Mouse (Mus musculus) NIH3T3 (cell line): Measurements from ENCODE around the gene Agap2.

Experiments
- DNase-seq: peaks from one replicate; pipeline ENCODE4 v3.0.0-alpha.2; 2012; ENCODE audit warnings: low read depth

The Agap2 gene

DNA sequence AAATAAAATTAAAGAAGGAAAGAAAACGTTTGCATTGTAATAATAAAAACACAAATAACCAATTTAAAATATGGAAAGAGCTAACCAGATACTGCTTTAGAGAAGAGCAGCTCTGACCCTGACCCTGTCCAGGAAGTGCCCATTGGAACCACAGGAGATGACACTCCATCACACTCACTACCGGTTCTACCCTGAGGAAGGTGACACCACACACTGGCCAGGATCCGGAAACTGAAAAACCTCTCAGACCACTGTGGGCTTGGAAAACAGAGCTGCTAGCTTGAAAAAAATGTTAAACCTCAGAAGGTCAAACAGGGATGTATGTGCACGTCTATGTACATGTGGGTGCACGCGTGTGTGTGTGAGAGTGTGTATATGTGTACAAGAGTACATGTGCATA is 26.1 kb downstream of the Agap2 start:
- no peak for DNase-seq

DNA sequence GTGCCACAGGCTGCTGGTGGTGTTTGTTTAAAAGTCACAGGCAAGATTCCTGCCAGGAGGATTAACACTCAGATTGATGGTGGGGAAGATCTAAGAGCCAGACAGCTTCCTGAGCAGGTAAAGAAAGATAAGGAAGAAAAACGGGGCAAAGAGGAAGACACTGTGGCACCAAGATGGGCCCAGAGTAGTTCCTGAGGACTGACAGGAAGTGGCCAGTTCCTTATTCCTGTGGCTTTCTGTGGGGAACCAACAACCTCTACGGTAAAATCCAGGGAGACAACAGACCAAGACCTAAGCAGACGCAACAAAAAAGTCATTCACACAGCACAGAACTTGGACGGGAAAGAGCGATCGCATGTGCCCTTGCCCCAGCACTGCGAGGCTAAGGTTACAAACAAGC is 28.5 kb downstream of the Agap2 start:
- no peak for DNase-seq

DNA sequence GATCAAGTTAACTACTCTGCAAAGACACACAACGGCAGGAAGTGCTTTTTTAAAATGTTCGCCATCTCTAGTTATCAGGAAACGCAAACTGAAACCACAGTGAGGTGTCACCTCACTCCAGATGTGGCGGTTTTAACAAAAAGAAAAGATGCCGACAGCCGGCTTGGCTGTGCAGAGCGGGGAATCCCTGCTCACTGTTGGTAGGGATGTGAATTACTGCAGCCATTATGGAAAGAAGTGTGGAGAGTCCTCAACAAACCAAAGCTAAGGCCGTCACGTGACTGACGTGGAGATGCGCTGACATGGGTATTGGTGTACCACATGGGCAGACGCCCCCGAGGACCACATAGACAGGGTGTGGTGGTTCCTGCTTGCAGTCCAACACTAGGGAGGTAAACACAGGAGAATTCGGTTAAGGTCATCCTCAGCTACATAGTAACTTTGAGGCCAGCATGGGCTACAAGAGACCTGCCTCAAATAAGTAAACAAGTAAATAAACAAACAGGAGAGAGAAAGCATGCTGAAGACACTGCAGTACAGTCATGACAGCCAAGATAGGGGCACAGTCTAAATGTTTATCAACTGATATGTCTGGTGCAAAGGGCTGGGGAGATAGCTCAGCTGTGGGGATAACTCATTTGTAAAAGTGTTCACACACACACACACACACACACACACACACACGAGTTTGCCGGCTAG is 32.6 kb downstream of the Agap2 start:
- no peak for DNase-seq

DNA sequence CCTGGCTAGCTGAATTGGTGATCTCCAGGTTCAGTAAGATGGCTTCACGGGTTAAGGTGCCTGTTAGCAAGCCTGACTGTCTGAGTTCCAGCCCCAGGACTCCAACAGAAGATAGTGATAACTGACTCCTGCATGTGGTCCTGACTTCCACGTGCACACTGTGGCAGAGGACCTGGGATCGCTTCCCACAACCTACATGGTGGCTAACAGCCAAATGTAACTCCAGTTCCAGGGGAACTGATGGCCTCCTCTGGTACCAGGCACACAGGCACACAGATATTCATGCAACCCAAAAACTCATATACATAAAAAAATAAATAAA is 33.1 kb downstream of the Agap2 start:
- DNase-seq, result no peak

DNA sequence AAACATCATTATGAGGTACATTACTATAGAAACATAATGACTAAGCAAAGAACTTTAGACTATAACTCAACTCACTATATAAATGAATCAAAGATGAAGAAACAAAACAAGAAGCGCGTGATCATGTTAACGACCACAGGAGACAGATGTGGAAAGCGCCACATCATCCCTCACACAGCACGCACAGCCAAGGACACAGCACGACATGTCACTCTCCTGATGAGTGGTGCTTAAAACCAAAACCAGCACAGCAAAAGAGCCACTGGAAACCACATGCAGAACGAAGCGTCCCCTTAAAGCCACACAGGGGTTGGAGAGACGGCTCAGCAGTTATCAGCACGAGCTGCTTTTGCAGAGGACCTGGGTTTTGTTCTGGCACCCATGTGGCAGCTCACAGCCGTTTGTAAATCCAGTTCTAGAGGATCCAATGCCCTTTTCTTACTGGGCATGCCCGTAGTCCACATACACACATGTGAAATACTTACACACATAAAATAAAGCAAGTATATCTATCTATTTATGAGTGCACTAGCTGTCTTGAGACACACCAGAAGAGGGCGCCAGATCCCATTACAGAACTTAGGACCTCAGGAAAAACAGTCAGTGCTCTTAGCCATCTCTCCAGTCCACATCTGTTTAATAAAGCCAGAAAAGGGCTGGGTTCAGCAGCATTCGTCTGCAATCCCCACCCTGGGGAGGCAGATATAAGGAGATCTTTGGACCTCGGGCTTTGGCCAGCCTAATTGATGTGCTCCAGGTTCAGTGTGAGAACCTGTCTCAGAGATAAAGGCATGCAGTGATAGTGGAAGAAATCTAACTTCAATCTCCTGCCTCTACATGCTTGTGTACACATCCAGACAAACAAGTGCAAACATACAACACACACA is 36.2 kb downstream of the Agap2 start:
- DNase-seq, result peak; percentile 41

DNA sequence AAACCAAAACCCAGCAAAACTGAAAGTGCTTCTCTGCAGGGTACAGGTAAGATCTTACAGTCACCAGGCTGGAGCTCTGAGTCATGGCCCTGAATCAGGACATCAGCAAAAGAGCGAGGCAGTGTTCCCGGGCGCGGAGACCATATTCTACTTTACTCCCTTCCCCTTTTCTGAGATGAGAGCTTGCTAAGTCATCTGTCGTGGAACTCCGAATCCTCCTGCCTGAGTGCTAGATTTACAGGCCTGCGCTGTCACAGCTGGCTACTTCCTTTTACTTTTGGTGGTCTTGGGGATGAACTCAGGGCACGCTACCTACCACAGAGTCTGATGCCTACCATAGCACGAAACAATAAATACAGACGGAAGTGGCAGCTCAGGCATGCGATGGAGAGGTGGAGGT is 39.3 kb downstream of the Agap2 start:
- no peak for DNase-seq

DNA sequence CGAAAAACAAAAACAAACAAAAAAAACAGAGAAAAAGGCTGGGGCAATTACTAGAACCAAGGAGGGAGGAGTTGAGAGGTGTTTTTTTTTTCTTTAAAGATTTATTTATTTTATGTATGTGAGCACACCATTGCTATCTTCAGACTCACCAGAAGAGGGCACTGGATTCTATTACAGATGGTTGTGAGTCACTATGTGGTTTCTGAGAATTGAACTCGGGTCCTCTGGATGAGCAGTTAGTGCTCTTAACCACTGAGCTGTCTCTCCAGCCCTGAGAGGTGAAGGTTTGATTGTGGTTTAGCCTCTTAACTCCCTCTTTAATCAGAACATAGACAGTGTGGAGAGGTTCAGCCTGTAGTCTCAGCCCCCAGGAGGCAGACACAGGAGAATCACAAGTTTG is 40.0 kb downstream of the Agap2 start:
- peak; percentile 71 for DNase-seq

DNA sequence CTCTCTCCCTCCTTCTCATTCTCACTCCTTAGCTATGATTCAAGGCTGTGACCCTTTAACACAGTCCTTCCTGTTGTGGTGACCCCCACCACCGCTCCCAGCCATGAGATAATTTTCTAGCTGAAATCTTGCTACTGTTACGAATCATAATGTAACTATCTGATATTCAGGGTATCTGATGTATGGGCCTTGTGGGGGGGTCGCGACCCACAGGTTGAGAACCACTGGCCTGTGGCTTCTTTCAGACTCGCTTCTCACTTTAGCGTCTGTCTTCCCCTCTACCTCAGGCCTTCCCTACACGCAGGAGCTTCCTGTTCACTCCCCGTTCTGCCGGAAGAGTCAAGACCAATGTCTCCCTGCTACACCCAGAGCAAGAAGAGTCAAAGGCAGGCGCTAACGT is 43.4 kb downstream of the Agap2 start:
- DNase-seq, result no peak

DNA sequence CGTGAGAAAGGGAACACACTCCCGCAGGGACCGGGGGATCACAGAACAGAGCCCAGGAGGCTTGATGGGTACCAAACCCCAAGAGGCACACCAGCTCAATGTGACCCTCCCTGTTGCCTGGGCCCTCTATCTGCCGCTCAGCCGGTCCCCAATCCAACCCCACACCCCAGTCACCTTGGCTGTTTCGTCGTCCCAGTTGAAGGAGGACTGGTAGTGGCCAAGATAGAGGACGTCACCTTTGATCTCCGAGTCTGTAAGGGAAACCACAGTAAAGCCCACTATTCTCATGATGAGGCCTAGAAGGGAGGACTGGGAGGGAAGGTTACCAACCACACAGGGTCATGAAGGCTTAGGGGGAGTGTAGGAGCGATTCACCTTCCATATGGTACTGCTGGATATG is 44.1 kb downstream of the Agap2 start:
- DNase-seq, result no peak

DNA sequence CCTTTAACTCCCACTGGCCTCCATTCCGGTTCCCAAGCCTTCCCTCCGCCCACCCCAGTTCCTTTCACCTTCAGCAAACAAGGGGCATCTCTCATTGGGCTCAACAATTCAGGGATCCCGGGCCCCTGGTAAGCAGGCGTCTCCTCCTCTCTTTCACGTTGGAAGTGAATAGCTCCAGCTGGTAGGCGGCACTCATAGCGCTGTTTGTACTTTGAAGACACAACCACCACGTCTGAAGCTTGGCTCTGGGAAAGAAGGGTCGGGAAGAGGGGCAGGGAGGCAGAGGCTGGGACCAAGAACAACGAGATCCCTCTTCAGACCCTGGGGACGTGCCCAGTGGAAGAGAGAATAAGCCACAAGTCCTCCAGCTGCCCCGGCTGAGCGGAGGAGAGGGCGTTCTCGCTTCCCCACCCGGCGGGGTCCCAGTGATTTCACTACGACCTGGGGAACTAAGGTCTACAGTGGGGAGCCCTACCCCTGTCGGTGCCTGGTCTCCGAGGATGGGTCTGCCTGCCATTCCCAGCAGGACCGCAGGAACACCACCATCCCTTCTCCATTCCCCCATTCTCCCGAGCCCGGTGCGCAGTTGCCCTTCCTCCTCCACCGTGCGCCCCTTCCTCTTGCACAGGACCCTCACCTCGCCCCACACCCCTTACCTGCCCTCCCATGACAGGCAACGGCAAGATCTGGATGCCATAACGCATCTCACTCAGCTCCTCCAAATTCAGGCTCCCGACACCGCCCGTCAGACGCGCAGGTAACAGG is 45.4 kb downstream of the Agap2 start:
- no peak for DNase-seq

DNA sequence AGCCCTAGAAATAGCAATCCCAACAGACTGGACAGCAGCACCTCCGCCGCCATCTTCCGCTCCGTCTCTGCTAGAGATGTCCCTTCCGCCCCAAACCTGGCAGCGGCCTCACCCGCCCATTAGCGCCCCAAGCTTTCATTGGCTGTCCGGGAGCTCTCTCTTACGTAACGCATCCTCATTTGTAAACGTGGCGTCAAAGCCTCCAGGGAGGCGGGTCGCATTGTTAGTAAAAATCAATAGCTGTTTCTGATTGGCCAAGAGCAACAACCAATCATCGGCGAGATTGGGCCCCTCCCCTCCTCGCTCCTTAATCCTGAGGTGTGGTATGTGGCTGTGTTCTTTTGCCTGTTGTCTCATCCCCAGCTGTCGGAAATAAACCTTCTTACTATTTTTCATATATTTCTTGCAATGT is 46.0 kb downstream of the Agap2 start, which contains the start of gene Os9:
Gene Os9 (minus strand): TSS at position 66 of the 412 bp plus-strand sequence.
- DNase-seq, result peak; percentile 99

DNA sequence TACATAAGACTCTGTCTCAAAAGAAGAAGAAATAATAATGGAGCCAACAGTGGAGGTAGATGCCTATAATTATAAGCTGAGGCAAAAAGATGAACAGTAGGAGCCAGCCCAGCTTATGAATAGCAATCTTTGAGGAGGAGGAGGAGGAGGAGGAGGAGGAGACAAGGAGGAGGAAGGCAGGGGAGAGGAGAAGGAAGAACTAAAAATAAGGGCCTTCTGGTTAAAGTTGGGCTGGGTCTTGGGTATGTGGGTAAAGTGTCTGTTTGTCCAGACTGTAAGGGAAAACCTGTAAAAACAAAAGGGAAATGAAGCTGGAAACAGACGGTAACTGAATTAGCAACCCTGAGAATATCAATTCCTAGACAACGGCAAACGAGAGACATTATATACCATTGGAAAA is 46.9 kb downstream of the Agap2 start:
- DNase-seq, result no peak

DNA sequence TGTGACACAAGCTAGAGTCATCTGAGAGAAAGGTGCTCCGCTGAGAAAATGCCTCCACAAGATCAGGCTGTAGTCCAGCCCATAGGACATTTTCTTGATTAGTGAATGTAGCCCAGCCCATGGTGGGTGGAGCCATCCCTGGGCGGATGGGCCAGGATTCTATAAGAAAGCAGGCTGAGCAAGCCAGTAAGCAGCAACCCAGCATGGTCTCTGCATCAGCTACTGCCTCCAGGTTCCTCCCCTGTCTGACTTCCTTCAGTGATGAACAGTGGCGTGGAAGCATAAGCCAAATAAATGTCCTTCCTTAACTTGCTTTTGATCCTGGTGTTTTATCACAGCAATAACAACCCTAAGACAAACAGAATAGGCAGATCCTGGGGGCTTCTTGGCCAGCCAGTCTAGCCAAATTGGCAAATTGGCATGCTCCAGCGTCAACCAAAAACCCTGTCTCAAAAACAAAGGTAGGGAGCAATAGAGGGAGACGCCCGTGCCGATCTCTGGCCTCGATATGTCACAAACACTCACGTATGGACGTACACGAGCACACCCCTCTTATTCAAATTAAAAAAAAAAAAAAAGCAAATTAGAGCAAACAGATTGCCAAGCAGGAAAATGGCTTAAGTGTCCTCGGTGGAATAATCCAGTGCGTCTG is 47.8 kb downstream of the Agap2 start:
- DNase-seq, result peak; percentile 65

DNA sequence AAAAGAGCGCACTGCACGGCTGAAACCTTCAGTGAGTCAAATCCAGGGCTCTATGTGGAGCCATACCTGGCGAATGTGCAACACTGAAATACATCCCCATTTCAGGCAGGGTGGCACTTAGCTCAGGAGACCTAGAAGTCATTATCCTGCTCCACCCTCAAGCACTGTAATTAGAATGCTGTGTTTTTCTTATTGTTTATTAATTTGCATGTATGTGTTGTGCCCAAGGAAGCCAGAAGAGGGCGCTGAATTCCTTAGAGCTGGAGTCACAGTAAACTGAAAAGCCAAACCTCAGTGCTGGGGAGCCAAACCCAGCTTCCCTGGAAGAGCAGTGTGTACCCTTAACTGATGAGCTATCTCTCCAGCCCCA is 48.3 kb downstream of the Agap2 start:
- peak; percentile 90 for DNase-seq

DNA sequence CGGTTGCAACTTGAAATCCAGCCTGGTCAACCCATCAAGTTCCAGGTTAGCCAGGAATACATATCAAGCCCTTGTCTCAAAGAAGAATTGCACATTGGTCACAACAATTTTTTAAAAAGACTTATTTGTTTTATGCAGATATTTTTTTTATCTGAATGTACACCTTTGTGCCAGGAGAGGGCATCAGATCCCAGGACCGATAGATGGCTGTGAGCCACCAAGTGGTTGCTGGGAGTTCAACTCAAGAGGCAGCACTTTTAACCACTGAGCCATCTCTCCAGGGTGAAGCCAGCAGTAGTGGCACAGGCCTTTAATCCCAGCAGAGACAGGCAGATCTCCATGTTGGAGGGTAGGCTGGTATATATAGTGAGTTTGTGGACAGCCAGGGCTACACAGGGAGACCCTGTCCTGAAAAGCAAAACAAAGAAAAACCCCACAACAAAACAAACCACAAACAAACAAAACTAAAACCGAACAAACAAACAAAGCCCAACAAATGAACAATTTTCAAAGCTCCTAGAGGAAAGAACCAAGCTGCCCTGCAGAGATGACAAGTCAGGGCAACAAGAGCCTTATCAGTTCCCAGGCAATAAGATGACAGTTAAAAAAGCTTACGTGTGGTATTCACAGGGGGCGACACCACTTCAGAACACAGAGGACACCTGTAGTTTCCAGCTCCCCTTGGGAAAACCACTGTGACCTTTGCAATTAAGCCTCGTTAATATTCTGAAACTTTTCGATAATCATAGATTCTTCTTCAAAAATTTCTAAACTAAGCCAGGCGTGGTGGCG is 50.3 kb downstream of the Agap2 start:
- peak; percentile 84 for DNase-seq

DNA sequence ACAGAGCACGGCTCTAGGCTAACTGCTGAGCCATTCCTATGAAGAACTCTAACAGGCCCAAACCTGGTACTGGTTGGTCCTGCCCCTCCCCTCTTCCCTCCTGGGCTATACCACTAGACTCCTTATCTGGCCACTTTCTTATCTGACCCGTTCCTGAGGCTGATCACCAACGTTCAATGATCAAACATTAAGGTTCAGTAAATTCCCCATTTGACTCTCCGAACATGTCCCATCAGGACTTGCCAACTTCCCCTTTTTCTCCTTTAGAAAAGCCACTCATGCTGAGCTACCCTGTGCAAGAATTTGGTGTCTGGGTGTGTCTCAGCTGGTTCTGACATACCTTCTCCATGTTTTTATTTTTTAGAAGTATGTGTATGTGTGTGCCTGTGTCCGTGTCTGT is 51.5 kb downstream of the Agap2 start:
- no peak for DNase-seq

DNA sequence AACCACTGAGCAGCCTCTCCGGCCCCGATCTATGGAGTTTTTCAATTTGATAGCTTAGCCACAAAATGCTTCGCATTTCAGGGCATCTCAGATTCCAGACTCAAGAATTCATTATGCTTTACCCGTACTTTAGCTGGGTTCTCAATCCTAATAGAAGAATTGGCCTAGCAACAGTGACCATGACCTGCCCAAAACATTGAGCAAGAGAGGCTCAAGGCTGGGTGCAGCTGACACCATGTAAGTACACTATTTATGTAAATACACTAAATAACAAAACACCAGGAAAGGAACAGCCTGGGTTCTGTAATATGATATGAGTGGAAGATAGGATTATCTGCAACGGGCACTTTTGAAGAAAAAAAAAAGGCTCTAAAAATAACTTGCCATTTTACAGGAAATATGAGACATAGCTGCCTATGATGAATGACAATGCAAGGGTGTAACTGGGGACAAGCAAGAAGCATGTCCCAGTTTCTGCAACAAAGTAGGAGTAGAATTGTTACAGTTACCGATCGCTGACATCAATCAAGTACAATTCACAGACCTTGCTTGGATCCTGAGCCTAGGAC is 52.7 kb downstream of the Agap2 start:
- peak; percentile 75 for DNase-seq

DNA sequence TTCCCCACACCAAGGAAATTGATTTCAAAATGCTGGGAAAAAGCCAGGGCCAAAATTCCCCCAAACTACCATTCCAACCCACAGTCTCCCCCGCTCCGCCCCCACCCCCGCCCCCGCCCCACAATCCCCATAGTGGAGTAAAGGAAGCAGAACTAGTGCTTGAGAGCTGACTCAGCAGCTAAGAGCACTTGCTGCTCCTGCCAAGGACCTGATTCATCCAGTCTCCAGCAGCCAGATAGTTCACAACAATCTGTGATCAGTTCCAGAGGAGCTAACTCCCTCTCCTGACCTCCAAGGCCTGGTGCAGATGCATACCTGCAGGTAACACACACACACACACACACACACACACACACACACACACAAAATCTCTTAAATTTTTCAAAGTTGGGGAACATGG is 54.3 kb downstream of the Agap2 start:
- DNase-seq, result peak; percentile 86

DNA sequence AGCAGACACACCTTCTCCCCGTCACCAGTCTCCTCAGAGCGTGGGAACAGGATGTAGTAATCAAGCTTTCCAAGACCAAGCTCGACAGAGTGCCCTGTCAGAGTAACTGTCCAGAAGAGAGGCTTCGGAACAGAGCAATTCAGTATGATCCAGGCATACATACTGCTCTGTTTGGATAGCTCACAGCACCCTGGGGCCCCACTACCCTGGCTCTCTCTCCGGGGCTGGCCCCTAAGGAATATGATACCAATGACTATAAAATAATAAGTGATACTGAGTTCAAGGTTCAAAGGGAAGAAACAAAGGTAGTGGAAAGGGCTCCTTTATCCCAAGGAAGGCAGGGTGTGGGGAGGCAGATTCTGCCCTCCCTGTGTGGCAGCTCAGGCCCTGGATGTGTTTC is 57.4 kb downstream of the Agap2 start:
- no peak for DNase-seq

DNA sequence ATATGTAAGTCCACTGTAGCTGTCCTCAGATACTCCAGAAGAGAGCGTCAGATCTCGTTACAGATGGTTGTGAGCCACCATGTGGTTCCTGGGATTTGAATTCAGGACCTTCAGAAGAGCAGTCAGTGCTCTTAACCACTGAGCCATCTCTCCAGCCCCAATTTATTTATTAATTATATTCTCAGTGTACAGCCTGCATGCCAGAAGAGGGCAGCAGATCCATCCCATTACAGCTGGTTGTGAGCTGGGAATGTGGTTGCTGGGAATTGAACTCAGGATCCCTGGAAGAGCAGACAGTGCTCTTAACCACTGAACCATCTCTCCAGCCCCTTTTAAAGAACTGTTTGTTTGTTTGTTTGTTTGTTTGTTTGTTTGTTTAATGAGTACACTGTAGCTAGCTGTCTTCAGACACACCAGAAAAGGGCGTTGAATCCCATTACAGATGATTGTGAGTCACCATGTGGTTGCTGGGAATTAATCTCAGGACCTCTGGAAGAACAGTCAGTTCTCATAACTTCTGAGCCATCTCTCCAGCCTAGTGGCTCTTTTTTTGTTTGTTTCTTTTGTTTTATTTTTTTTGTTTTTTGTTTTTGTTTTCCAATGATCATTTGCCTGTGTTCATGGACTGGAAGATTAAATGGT is 59.4 kb downstream of the Agap2 start:
- peak; percentile 65 for DNase-seq
